Mouse (Mus musculus): ENCODE results near the gene Mybpc2. TPM values are rescaled to one million over a fixed set of nuclear protein-coding genes. Genes with fewer than 3 reads are reported as not detected.

Gene Mybpc2
- polyA plus RNA-seq, 1 experiment = not detected

DNA sequence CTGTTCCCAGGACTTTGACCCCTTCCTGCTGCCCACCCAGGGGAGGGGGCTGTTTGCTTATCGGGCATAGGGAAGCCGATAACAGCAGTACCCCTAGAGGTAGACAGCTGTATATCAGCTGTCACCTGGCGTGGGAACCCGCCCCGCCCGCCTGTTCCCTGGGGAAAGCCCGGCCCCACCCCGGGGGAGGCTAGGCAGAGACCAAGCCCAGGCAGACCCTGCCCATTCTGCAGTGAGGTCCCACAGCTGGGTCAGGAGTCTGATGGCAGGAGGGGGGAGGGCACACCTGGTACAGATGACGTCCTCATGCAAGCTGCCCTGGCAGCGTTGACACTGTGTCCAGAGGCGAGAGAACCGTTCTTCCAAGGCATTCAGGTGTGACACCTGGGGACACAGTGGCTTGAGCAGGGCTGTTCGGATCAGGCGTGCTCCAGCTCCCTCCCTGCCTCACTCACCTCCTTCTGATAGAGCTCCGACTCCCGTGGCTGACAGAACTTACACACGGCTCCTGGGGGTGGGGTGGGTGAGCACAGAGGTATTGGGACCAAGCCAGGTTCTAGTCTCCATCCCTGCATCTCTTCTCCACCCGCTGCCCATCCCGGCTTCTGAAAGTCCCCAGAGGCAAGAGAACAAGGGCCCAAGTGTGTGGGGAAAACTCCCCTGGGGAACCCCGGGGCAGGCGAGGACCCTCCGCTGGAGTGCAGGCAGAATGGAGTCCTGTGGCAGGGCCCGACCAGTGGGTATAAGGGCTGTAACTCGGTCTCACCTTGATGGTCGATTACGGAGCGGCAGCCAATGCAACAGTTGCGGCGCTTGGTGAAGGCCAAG, 8.7 kb upstream of the Mybpc2 start:
- H3K36me3 ChIP-seq (ENCODE audit: control insufficient read depth, insufficient read depth) = peaks cover 4% of the 10 kb centered on the region
- no peaks in the 10 kb centered on the region for H3K27me3 ChIP-seq (ENCODE audit: control insufficient read depth, insufficient read depth, insufficient read length)
- H3K4me3 ChIP-seq (ENCODE audit: insufficient read depth, poor library complexity, severe bottlenecking) = no peak overlapping the region
- no peak overlapping the region for H3ac ChIP-seq (ENCODE audit: control insufficient read depth, insufficient read length, low read depth)
- H3K79me2 ChIP-seq (ENCODE audit: control insufficient read depth, insufficient read depth) = no peaks in the 10 kb centered on the region
- no peaks in the 10 kb centered on the region for H3K79me3 ChIP-seq (ENCODE audit: low read depth)
- TF ChIP-seq MYOG (IDR thresholded peaks at IDR 0.05; ENCODE audit: control insufficient read depth, extremely low read depth, insufficient read length) = no peak
- no peak for TF ChIP-seq CEBPB (IDR thresholded peaks at IDR 0.05; ENCODE audit: low read depth)
- TF ChIP-seq USF1 (IDR thresholded peaks at IDR 0.05; ENCODE audit: low read depth) = no peak
- TF ChIP-seq MAX (IDR thresholded peaks at IDR 0.05) = no peak
- TF ChIP-seq MYOD1 (IDR thresholded peaks at IDR 0.05; ENCODE audit: control insufficient read depth, insufficient read length, low read depth) = no peak
- no peak for TF ChIP-seq CTCF (IDR thresholded peaks at IDR 0.05; ENCODE audit: control insufficient read depth, insufficient read depth, insufficient read length)
- TF ChIP-seq FOSL1 (IDR thresholded peaks at IDR 0.05; ENCODE audit: insufficient read depth, low read length, poor library complexity, severe bottlenecking) = no peak

DNA sequence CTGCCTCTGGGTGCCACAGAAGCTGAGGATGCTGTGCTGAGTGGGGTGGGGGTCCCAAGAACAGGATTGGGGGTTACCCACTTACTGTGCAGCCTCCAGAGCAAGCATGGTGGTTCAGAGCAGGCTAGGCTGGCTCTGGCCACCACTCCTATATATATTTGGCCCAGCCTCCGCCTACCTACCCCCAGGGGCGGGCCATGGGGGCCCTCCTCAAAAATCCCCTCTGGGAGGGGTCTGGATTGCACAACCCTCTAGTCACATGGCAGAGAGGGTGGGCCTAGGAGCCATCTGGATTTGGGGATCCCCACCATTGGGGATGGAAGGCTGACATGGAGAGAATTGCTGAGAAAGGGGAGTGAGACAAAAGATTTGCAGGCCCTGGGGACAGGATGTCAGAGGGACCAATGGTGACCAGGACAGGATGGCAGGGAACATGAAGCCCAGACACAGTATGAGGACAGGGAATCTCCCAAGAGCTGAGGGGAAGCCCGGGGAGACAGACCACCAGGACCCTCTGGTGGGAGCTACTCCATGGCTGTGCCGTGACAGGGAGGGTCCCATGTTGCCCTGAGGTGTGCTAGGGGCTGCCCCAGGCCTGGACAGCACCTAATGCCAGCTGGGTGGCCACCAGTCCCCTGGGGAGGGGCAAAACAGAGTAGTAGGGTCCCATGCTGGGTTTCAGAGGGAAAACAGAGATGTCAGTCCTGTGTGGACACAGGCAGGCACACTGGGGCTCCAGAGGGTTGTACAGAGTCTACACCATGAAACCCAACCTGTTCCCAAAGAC, 7.7 kb upstream of the Mybpc2 start, which contains the start of gene Spib:
Gene Spib (minus strand): TSS at position 126 of the 787 bp plus-strand sequence.
- no peak within 1 kb of the TSS for H3K4me3 ChIP-seq (ENCODE audit: insufficient read depth, poor library complexity, severe bottlenecking)
- no peaks in the 10 kb centered on the region for H3K79me3 ChIP-seq (ENCODE audit: low read depth)
- no peak for TF ChIP-seq FOSL1 (IDR thresholded peaks at IDR 0.05; ENCODE audit: insufficient read depth, low read length, poor library complexity, severe bottlenecking)
- TF ChIP-seq MYOG (IDR thresholded peaks at IDR 0.05; ENCODE audit: control insufficient read depth, extremely low read depth, insufficient read length) = no peak
- TF ChIP-seq MYOD1 (IDR thresholded peaks at IDR 0.05; ENCODE audit: control insufficient read depth, insufficient read length, low read depth) = no peak
- TF ChIP-seq MAX (IDR thresholded peaks at IDR 0.05) = no peak
- TF ChIP-seq CEBPB (IDR thresholded peaks at IDR 0.05; ENCODE audit: low read depth) = no peak
- TF ChIP-seq USF1 (IDR thresholded peaks at IDR 0.05; ENCODE audit: low read depth) = no peak
- TF ChIP-seq CTCF (IDR thresholded peaks at IDR 0.05; ENCODE audit: control insufficient read depth, insufficient read depth, insufficient read length) = no peak
- H3K36me3 ChIP-seq (ENCODE audit: control insufficient read depth, insufficient read depth) = peaks cover 4% of the 10 kb centered on the region
- no peaks in the 10 kb centered on the region for H3K79me2 ChIP-seq (ENCODE audit: control insufficient read depth, insufficient read depth)
- H3K27me3 ChIP-seq (ENCODE audit: control insufficient read depth, insufficient read depth, insufficient read length) = no peaks in the 10 kb centered on the region
- no peak within 1 kb of the TSS for H3ac ChIP-seq (ENCODE audit: control insufficient read depth, insufficient read length, low read depth)

DNA sequence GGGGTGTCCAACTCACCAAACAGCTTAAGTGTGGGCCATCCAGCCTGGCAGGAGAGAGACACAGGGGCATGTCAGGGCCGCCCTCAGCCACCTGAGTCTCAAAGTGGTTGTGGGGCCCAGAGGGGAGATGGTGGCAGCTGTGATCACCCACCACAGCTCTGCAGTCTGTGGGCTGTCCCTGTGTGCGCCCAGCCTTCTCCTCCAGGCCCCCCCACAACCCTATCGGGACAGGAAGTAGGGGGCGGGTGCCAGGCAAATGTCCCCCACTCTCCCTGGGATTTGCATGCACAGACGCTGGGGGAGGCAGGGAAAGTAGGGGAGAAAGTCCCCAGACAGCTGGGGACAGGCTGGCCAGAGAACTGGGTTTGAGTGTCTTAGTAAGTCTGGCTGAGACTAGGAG, 6.8 kb upstream of the Mybpc2 start:
- Histone ChIP-seq H3ac (ENCODE audit: control insufficient read depth, insufficient read length, low read depth) (no peak overlapping the region), H3K36me3 (ENCODE audit: control insufficient read depth, insufficient read depth) (peaks cover 4% of the 10 kb centered on the region), H3K79me3 (ENCODE audit: low read depth) (no peaks in the 10 kb centered on the region), H3K79me2 (ENCODE audit: control insufficient read depth, insufficient read depth) (no peaks in the 10 kb centered on the region), H3K4me3 (ENCODE audit: insufficient read depth, poor library complexity, severe bottlenecking) (no peak overlapping the region), H3K27me3 (ENCODE audit: control insufficient read depth, insufficient read depth, insufficient read length) (no peaks in the 10 kb centered on the region)
- no peak for TF ChIP-seq USF1 (IDR thresholded peaks at IDR 0.05; ENCODE audit: low read depth)
- no peak for TF ChIP-seq CEBPB (IDR thresholded peaks at IDR 0.05; ENCODE audit: low read depth)
- no peak for TF ChIP-seq MYOG (IDR thresholded peaks at IDR 0.05; ENCODE audit: control insufficient read depth, extremely low read depth, insufficient read length)
- TF ChIP-seq MYOD1 (IDR thresholded peaks at IDR 0.05; ENCODE audit: control insufficient read depth, insufficient read length, low read depth) = no peak
- TF ChIP-seq CTCF (IDR thresholded peaks at IDR 0.05; ENCODE audit: control insufficient read depth, insufficient read depth, insufficient read length) = no peak
- TF ChIP-seq MAX (IDR thresholded peaks at IDR 0.05) = no peak
- TF ChIP-seq FOSL1 (IDR thresholded peaks at IDR 0.05; ENCODE audit: insufficient read depth, low read length, poor library complexity, severe bottlenecking) = no peak

- Histone ChIP-seq H3K4me3 (ENCODE audit: insufficient read depth, poor library complexity, severe bottlenecking) (no peak overlapping the region), H3K27me3 (ENCODE audit: control insufficient read depth, insufficient read depth, insufficient read length) (no peaks in the 10 kb centered on the region), H3K79me2 (ENCODE audit: control insufficient read depth, insufficient read depth) (no peaks in the 10 kb centered on the region), H3ac (ENCODE audit: control insufficient read depth, insufficient read length, low read depth) (no peak overlapping the region), H3K79me3 (ENCODE audit: low read depth) (no peaks in the 10 kb centered on the region), H3K36me3 (ENCODE audit: control insufficient read depth, insufficient read depth) (peaks cover 3% of the 10 kb centered on the region)
- TF ChIP-seq MYOD1 (IDR thresholded peaks at IDR 0.05; ENCODE audit: control insufficient read depth, insufficient read length, low read depth) (no peak), USF1 (IDR thresholded peaks at IDR 0.05; ENCODE audit: low read depth) (no peak), MAX (IDR thresholded peaks at IDR 0.05) (no peak), MYOG (IDR thresholded peaks at IDR 0.05; ENCODE audit: control insufficient read depth, extremely low read depth, insufficient read length) (no peak), CTCF (IDR thresholded peaks at IDR 0.05; ENCODE audit: control insufficient read depth, insufficient read depth, insufficient read length) (no peak), FOSL1 (IDR thresholded peaks at IDR 0.05; ENCODE audit: insufficient read depth, low read length, poor library complexity, severe bottlenecking) (no peak), CEBPB (IDR thresholded peaks at IDR 0.05; ENCODE audit: low read depth) (no peak)
These were observed 6.1 kb upstream of the Mybpc2 start for GRCm38 (mm10) chr7:44530507-44530906.

DNA sequence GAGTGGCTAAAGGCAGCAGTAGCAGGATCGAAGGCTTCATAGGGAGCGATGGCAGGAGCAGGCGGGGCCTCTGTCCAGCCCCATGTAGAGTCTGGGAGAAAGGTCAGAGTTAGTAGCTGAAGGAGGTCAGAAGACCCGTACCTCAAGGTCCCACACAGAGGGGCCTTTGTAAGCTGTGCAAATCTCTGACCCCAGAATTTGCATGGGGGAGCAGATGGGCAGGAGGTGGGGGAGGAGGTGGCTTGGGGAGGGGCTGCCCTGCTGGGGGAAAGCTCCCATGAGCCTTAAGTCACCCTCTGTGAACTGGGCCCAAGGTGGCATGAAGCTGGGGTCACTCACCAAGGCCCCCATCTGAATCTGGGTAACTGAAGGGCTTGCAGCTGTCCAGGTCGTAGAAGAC, 5.1 kb upstream of the Mybpc2 start:
- TF ChIP-seq USF1 (IDR thresholded peaks at IDR 0.05; ENCODE audit: low read depth) = no peak
- no peak for TF ChIP-seq FOSL1 (IDR thresholded peaks at IDR 0.05; ENCODE audit: insufficient read depth, low read length, poor library complexity, severe bottlenecking)
- no peak for TF ChIP-seq MYOG (IDR thresholded peaks at IDR 0.05; ENCODE audit: control insufficient read depth, extremely low read depth, insufficient read length)
- TF ChIP-seq MYOD1 (IDR thresholded peaks at IDR 0.05; ENCODE audit: control insufficient read depth, insufficient read length, low read depth) = no peak
- TF ChIP-seq CEBPB (IDR thresholded peaks at IDR 0.05; ENCODE audit: low read depth) = no peak
- TF ChIP-seq CTCF (IDR thresholded peaks at IDR 0.05; ENCODE audit: control insufficient read depth, insufficient read depth, insufficient read length) = no peak
- TF ChIP-seq MAX (IDR thresholded peaks at IDR 0.05) = no peak
- H3K27me3 ChIP-seq (ENCODE audit: control insufficient read depth, insufficient read depth, insufficient read length) = no peaks in the 10 kb centered on the region

More for the DNA sequence above, 5.1 kb upstream of the Mybpc2 start:
- no peaks in the 10 kb centered on the region for H3K79me3 ChIP-seq (ENCODE audit: low read depth)
- no peak overlapping the region for H3K4me3 ChIP-seq (ENCODE audit: insufficient read depth, poor library complexity, severe bottlenecking)
- H3K36me3 ChIP-seq (ENCODE audit: control insufficient read depth, insufficient read depth) = no peaks in the 10 kb centered on the region
- no peak overlapping the region for H3ac ChIP-seq (ENCODE audit: control insufficient read depth, insufficient read length, low read depth)
- no peaks in the 10 kb centered on the region for H3K79me2 ChIP-seq (ENCODE audit: control insufficient read depth, insufficient read depth)
